Mouse (Mus musculus): Measurements from ENCODE around the gene Ccser1.

GRCm38 (mm10) chr6:61817716-61818115 lies 637.6 kb downstream of the Ccser1 start:
- TF ChIP-seq POLR2A (IDR thresholded peaks at IDR 0.05; ENCODE audit: insufficient read depth, low read depth, low read length), result no peak
- no peak for TF ChIP-seq CTCF (IDR thresholded peaks at IDR 0.05; ENCODE audit: insufficient read depth, low read depth, low read length)
